Mouse (Mus musculus): ENCODE measurements around the gene Morf4l1. TPM values are rescaled to one million over a fixed set of nuclear protein-coding genes. Genes with fewer than 3 reads are reported as not detected.

The Morf4l1 gene
- total and polyA plus RNA-seq, 2 experiments from 2014 or later: 92.5 to 293 TPM

DNA sequence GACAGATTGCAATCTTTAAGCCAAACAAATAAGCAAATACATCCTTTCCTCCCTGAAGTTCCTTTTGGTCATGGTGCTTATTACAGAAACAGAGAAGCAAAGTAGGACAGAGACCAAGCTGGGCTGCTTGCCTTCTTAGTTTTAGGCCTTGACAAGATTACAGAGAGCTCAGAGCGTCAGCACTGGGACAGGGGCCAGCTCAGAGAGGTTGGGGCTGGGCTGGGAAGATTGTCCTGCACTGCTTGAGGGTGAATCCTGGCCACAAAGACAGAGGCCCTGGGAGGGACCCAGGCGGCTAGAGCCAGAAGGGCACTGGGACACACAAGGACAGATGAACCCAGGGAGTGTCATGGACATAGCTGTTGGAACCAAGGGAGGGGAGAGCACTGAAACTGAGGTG, 31.2 kb upstream of the Morf4l1 start:
- DNase-seq (ENCODE audit: low spot score): no peak
- Histone ChIP-seq H3K27me3 (ENCODE audit: control insufficient read depth, insufficient read depth, low read length) (no peaks in the 10 kb centered on the region), H3K9me3 (replicated peaks; ENCODE audit: control insufficient read depth, low read length) (no peaks in the 10 kb centered on the region), H3K4me1 (ENCODE audit: control insufficient read depth, insufficient read depth) (no peaks in the 10 kb centered on the region; the same call in 1 of the 2 replicates), H3K4me3 (ENCODE audit: low read depth, low read length) (no peak overlapping the region), H3K36me3 (replicated peaks; ENCODE audit: control insufficient read depth, insufficient read depth, low read length) (no peaks in the 10 kb centered on the region), H3K27ac (ENCODE audit: low read depth) (peak overlapping the region; percentile 13; the same call in 1 of the 2 replicates), H3K9ac (replicated peaks; ENCODE audit: low read depth, low read length) (no peak overlapping the region), H3K4me2 (ENCODE audit: low read depth, low read length) (no peak overlapping the region)
- ATAC-seq (ENCODE audit: insufficient read depth, low read depth): no peak
- 19% methylated on average over 2 of the region's 2 CpGs for WGBS
- no peak for TF ChIP-seq CTCF (IDR thresholded peaks at IDR 0.05; ENCODE audit: low read depth)
- TF ChIP-seq EP300 (IDR thresholded peaks at IDR 0.05; ENCODE audit: low read depth): no peak

DNA sequence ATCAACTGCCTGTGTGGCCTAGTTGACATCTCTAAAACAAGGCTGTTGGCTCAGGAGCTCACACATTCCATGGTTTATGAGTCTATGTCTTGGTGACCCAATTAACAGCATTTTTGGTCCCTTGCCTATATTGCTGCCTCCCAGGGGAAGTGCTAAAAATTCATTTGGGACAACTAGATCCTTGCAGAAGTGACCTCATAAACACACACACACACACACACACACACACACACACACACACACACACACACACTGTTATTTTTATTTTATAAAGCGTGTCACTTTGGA, 22.0 kb upstream of the Morf4l1 start:
- no peaks in the 10 kb centered on the region for H3K27me3 ChIP-seq (ENCODE audit: control insufficient read depth, insufficient read depth, low read length)
- no peaks in the 10 kb centered on the region for H3K36me3 ChIP-seq (replicated peaks; ENCODE audit: control insufficient read depth, insufficient read depth, low read length)
- DNase-seq (ENCODE audit: low spot score) (no peak), ATAC-seq (ENCODE audit: insufficient read depth, low read depth) (no peak)
- 73% methylated on average over 1 of the region's 1 CpGs for WGBS
- peaks cover 7% of the 10 kb centered on the region; the same call in 1 of the 2 replicates for H3K4me1 ChIP-seq (ENCODE audit: control insufficient read depth, insufficient read depth)
- no peaks in the 10 kb centered on the region for H3K9me3 ChIP-seq (replicated peaks; ENCODE audit: control insufficient read depth, low read length)
- no peak overlapping the region for H3K4me2 ChIP-seq (ENCODE audit: low read depth, low read length)
- H3K27ac ChIP-seq (ENCODE audit: low read depth): no peak overlapping the region
- TF ChIP-seq CTCF (IDR thresholded peaks at IDR 0.05; ENCODE audit: low read depth): no peak
- TF ChIP-seq EP300 (IDR thresholded peaks at IDR 0.05; ENCODE audit: low read depth): no peak
- no peak overlapping the region for H3K4me3 ChIP-seq (ENCODE audit: low read depth, low read length)
- H3K9ac ChIP-seq (replicated peaks; ENCODE audit: low read depth, low read length): no peak overlapping the region

DNA sequence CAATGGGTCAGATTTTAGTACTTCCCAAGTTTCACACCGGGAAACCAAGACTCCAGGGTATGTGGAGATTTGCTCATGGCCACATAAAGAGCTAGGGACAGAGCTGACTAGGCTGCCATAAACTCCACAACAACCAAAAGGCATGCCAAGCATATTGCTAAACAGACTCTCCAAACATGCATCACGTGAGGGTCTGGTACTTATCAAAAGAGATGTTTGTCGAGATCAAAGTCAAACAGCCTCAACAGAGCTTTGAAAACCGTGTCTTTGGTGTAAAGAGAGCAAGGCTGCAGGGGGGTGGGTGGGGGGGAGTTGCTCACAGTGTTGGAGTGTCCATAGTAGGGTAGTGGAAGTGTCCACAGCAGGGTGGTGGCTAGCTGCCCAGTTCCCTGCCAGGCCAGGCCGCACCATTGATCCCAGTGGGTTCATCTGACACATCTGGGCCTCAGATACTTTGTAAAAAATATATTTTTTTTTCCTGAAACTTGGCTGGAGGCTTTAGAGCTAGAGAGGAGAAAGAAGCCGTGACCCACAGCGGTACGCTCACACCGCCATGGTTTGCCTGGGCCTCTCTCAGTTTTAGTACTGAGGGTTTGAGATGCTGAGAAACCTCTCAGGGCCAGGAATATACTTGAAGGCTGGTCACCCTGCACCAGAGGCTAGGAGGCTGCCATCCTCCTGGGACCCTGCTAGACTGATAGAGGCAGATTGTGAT, 21.5 kb upstream of the Morf4l1 start:
- 68% methylated on average over 9 of the region's 9 CpGs for WGBS
- no peaks in the 10 kb centered on the region for H3K27me3 ChIP-seq (ENCODE audit: control insufficient read depth, insufficient read depth, low read length)
- TF ChIP-seq EP300 (IDR thresholded peaks at IDR 0.05; ENCODE audit: low read depth): no peak
- TF ChIP-seq CTCF (IDR thresholded peaks at IDR 0.05; ENCODE audit: low read depth): no peak
- no peak overlapping the region for H3K4me3 ChIP-seq (ENCODE audit: low read depth, low read length)
- no peaks in the 10 kb centered on the region for H3K9me3 ChIP-seq (replicated peaks; ENCODE audit: control insufficient read depth, low read length)
- ATAC-seq (ENCODE audit: insufficient read depth, low read depth): no peak
- no peak for DNase-seq (ENCODE audit: low spot score)
- H3K36me3 ChIP-seq (replicated peaks; ENCODE audit: control insufficient read depth, insufficient read depth, low read length): no peaks in the 10 kb centered on the region
- H3K4me2 ChIP-seq (ENCODE audit: low read depth, low read length): no peak overlapping the region
- no peak overlapping the region for H3K9ac ChIP-seq (replicated peaks; ENCODE audit: low read depth, low read length)
- H3K27ac ChIP-seq (ENCODE audit: low read depth): no peak overlapping the region
- peaks cover 7% of the 10 kb centered on the region; the same call in 1 of the 2 replicates for H3K4me1 ChIP-seq (ENCODE audit: control insufficient read depth, insufficient read depth)

DNA sequence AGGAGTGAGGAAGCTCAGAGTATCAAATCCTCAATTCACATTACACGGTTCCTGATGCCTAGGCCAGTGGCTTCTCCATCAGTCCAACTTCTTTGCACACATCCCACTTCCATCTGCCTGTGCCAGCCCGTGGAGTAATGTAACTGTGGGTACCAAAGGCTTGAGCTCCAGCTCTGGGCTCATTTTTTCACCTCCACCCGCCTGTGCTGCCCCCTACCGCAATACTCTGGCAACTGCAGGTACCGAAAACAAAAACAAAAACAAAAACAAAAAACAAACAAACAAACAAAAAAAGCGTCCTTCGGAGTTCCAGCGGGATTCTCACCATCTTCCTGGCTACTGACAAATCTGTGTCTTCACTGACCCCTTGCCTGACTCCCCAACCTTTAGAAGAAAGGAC, 20.9 kb upstream of the Morf4l1 start:
- no peaks in the 10 kb centered on the region for H3K27me3 ChIP-seq (ENCODE audit: control insufficient read depth, insufficient read depth, low read length)
- H3K27ac ChIP-seq (ENCODE audit: low read depth): no peak overlapping the region
- ATAC-seq (ENCODE audit: insufficient read depth, low read depth): no peak
- TF ChIP-seq EP300 (IDR thresholded peaks at IDR 0.05; ENCODE audit: low read depth): no peak
- TF ChIP-seq CTCF (IDR thresholded peaks at IDR 0.05; ENCODE audit: low read depth): no peak
- H3K9ac ChIP-seq (replicated peaks; ENCODE audit: low read depth, low read length): no peak overlapping the region
- H3K9me3 ChIP-seq (replicated peaks; ENCODE audit: control insufficient read depth, low read length): no peaks in the 10 kb centered on the region
- H3K4me2 ChIP-seq (ENCODE audit: low read depth, low read length): no peak overlapping the region
- 79% methylated on average over 8 of the region's 8 CpGs for WGBS
- DNase-seq (ENCODE audit: low spot score): no peak
- no peaks in the 10 kb centered on the region for H3K36me3 ChIP-seq (replicated peaks; ENCODE audit: control insufficient read depth, insufficient read depth, low read length)
- peaks cover 7% of the 10 kb centered on the region; the same call in 1 of the 2 replicates for H3K4me1 ChIP-seq (ENCODE audit: control insufficient read depth, insufficient read depth)
- no peak overlapping the region for H3K4me3 ChIP-seq (ENCODE audit: low read depth, low read length)

DNA sequence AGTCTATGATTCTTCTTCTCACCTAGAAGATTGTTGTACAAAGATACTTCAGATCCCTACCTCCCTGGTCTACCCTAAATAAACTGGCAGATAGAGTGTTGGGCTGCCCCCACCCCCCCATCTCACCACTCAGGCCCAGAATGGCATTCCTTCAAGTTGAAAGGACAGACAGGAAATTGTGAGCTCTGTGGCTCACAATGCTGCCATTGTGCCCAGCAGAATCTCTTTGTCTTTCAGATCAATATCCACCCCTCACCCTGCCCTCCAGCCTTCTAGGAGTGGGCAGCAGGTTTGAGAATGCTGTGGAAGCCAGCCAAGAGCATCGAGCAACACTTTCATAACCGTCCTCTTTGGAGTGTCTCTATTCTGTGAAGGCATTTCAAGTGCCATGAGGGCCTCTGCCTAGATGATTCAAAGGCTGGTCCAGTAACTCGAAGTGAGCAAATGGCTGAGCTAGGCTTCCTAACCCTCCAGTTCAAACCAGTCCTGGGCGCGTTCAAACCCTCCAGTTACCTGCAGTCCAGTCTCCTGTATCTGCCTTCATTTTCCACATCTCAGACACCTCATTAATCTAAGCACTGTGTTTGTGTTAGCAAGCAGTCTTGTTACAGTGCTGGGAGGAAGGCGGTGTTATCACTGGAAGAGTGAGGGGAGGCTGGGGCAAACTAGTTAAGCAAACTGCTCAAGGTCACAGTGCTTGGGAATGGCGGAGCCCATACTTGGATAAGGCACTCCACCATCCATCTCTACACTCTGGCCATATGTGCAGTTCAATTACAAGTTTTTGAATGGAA, 19.2 kb upstream of the Morf4l1 start:
- H3K27ac ChIP-seq (ENCODE audit: low read depth): peak overlapping the region; percentile 52
- no peak for DNase-seq (ENCODE audit: low spot score)
- H3K4me1 ChIP-seq (ENCODE audit: control insufficient read depth, insufficient read depth): peaks cover 7% of the 10 kb centered on the region; the same call in 1 of the 2 replicates
- no peak overlapping the region for H3K4me3 ChIP-seq (ENCODE audit: low read depth, low read length)
- no peaks in the 10 kb centered on the region for H3K36me3 ChIP-seq (replicated peaks; ENCODE audit: control insufficient read depth, insufficient read depth, low read length)
- TF ChIP-seq EP300 (IDR thresholded peaks at IDR 0.05; ENCODE audit: low read depth) (no peak), CTCF (IDR thresholded peaks at IDR 0.05; ENCODE audit: low read depth) (no peak)
- 20% methylated on average over 7 of the region's 7 CpGs for WGBS
- no peak for ATAC-seq (ENCODE audit: insufficient read depth, low read depth)
- H3K9ac ChIP-seq (replicated peaks; ENCODE audit: low read depth, low read length): no peak overlapping the region
- H3K27me3 ChIP-seq (ENCODE audit: control insufficient read depth, insufficient read depth, low read length): no peaks in the 10 kb centered on the region
- no peaks in the 10 kb centered on the region for H3K9me3 ChIP-seq (replicated peaks; ENCODE audit: control insufficient read depth, low read length)
- H3K4me2 ChIP-seq (ENCODE audit: low read depth, low read length): no peak overlapping the region
